Mouse (Mus musculus): ENCODE data around the gene Als2cr12. TPM values are rescaled to one million over a fixed set of nuclear protein-coding genes. Genes with fewer than 3 reads are reported as not detected.
"Not testable (repeated sequence)": the region's sequence is repeated elsewhere in the genome, so short reads cannot be mapped to it uniquely, and the experiment has no call there.

The Als2cr12 gene
- polyA plus RNA-seq (2012; ENCODE audit: insufficient read depth, insufficient read length, missing spikeins): 8.6 and 11.0 TPM in 2 replicates

- not testable (repeated sequence) for H3K4me1 ChIP-seq (ENCODE audit: control insufficient read depth, insufficient read depth, insufficient read length, low read length); H3K4me3 ChIP-seq (ENCODE audit: insufficient read depth, low read depth, low read length); H3K27ac ChIP-seq (replicated peaks; ENCODE audit: low read depth, low read length)
These were observed at the start of gene Als2cr12 for GRCm38 (mm10) chr1:58695810-58696209. Gene Als2cr12 (minus strand): TSS chr1:58695989.

DNA sequence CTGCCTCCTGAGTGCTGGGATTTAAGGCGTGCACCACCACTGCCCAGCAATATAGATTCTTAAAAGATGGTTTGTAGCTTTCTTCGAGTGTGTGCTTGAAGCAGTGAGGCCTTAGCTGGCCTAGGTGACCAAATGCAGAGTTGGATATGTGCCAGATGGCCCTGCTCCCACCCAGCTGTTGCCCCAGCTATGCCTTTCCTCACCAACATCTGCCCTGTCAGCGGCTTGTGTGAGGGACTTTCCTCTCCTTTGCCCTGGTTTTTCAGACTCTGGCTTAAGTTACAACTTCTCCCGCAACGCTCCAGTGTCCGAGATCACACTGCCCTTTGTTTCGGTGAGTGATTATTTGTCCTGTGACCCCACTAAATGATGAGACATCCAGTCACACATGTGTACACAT is 48.9 kb upstream of the Als2cr12 start:
- Histone ChIP-seq H3K4me3 (ENCODE audit: insufficient read depth, low read depth, low read length) (no peak overlapping the region), H3K27ac (replicated peaks; ENCODE audit: low read depth, low read length) (peak overlapping the region; percentile 35), H3K4me1 (ENCODE audit: control insufficient read depth, insufficient read depth, insufficient read length, low read length) (peaks cover 2% of the 10 kb centered on the region; the same call in 1 of the 2 replicates)

- H3K27ac ChIP-seq (replicated peaks; ENCODE audit: low read depth, low read length): peak overlapping the region; percentile 66
- peaks cover 2% of the 10 kb centered on the region; the same call in 1 of the 2 replicates for H3K4me1 ChIP-seq (ENCODE audit: control insufficient read depth, insufficient read depth, insufficient read length, low read length)
- H3K4me3 ChIP-seq (ENCODE audit: insufficient read depth, low read depth, low read length): no peak overlapping the region
These were observed 47.5 kb upstream of the Als2cr12 start for GRCm38 (mm10) chr1:58743252-58743651.

DNA sequence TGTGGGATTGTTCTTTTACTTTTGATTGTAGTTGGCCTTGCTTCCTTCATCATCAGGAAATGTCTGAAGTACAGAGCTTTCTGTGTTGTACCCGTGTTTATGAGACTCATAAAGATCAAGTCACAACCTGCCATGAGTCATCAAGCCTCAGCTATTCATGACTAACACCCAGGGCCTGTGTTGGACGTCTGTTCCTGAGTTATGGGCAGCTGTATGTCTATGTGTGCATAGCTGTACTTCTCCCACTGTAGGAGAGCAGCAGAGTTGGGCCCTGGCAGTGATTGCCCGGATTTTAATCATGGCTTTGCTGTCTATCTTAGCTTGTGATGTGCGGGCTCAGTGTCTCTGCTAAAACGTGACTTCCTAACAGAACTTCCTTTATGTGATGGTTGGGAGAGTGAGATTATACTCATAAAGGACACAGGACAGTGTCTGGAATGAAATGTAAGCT is 46.8 kb upstream of the Als2cr12 start:
- H3K4me3 ChIP-seq (ENCODE audit: insufficient read depth, low read depth, low read length): no peak overlapping the region
- peaks cover 2% of the 10 kb centered on the region; the same call in 1 of the 2 replicates for H3K4me1 ChIP-seq (ENCODE audit: control insufficient read depth, insufficient read depth, insufficient read length, low read length)
- peak overlapping the region; percentile 66 for H3K27ac ChIP-seq (replicated peaks; ENCODE audit: low read depth, low read length)

DNA sequence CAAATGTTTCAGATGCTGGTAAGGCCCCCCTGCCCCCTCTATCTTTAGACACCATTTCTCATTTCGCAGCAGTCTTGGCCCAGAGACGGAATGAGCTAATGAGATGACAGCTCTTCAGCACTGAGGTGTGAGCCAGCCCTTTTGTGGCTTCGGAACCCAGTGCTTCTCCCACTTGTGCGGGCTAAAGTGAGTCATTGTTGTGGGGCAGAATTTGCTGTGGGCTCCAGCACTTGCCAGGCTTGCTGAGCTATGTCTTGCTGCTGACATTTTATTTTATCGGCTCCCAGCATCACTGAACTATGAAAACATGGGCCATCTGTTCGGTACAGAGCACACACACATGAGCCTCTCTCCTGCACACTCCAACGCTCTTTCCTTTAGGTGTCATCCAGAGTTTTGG is 43.7 kb upstream of the Als2cr12 start:
- H3K27ac ChIP-seq (replicated peaks; ENCODE audit: low read depth, low read length): no peak overlapping the region
- no peak overlapping the region for H3K4me3 ChIP-seq (ENCODE audit: insufficient read depth, low read depth, low read length)
- peaks cover 1% of the 10 kb centered on the region; the same call in 1 of the 2 replicates for H3K4me1 ChIP-seq (ENCODE audit: control insufficient read depth, insufficient read depth, insufficient read length, low read length)

- no peak overlapping the region for H3K4me3 ChIP-seq (ENCODE audit: insufficient read depth, low read depth, low read length)
- no peaks in the 10 kb centered on the region for H3K4me1 ChIP-seq (ENCODE audit: control insufficient read depth, insufficient read depth, insufficient read length, low read length)
- no peak overlapping the region for H3K27ac ChIP-seq (replicated peaks; ENCODE audit: low read depth, low read length)
These were observed 41.2 kb upstream of the Als2cr12 start for GRCm38 (mm10) chr1:58736968-58737367.

GRCm38 (mm10) chr1:58735962-58736361 is 40.2 kb upstream of the Als2cr12 start:
- Histone ChIP-seq H3K4me3 (ENCODE audit: insufficient read depth, low read depth, low read length) (no peak overlapping the region), H3K4me1 (ENCODE audit: control insufficient read depth, insufficient read depth, insufficient read length, low read length) (no peaks in the 10 kb centered on the region), H3K27ac (replicated peaks; ENCODE audit: low read depth, low read length) (no peak overlapping the region)

DNA sequence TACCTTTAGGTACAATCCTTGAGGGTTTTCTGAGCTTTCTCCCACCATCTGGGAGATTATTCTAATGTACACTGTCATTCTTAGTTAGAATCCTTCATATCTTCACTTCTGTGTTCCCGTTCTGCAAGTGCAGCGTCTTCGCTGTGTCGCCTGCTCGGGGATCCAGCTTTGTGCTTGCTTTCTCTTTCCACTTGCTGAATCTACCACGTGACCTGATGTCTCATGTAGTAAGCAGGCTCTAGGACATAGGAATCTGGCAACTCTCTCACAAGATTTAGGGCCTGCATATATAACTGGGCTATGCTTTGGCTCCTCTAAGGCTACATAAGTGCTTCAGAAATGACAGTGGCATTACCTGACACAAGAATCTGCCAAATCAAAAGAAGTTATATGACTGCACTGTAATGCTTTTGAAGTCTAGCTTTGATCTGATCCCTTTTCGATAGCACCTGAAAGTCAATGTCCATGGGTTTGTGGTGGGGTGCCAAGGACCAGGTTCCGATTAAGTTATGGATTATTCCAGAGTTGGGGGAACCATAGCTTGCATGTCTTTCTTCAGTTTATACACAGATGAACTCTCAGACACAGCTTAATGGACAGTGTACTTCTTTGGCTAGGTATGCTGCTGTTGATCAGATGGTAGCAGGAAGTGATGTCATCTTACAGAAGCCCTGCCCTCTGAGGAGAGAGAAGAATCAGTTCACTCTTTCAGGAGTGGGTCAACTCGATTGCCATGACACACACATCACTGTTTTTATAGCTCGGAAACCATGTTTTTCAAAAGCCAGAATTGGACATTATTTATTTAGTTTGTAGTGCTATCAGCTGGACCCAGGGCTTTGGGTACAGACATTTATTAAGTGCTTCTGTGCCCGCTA is 38.5 kb upstream of the Als2cr12 start:
- H3K27ac ChIP-seq (replicated peaks; ENCODE audit: low read depth, low read length): no peak overlapping the region
- 0 out of 2 replicates have a peak, but pooled peaks cover 3% of the 10 kb centered on the region for H3K4me1 ChIP-seq (ENCODE audit: control insufficient read depth, insufficient read depth, insufficient read length, low read length)
- no peak overlapping the region for H3K4me3 ChIP-seq (ENCODE audit: insufficient read depth, low read depth, low read length)

DNA sequence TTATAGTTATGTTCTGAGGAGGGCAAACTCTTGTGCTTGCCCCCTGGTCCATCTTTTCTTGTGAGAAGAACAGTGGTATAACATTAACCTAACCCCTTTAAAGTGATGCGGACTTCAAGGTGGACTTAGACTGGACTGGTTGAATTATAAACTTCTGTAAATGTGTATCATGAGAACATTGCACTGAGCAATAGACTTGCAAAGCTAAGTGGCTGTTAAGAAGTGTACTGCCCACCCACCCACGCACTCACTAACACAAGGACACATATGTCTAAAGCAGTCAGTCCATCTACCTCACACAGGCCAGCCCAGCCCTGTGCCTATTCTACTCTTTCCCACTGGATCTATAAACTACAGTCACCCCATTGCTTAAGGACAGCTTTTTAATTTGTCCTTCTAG is 37.8 kb upstream of the Als2cr12 start:
- Histone ChIP-seq H3K4me3 (ENCODE audit: insufficient read depth, low read depth, low read length) (no peak overlapping the region), H3K4me1 (ENCODE audit: control insufficient read depth, insufficient read depth, insufficient read length, low read length) (0 out of 2 replicates have a peak, but pooled peaks cover 3% of the 10 kb centered on the region), H3K27ac (replicated peaks; ENCODE audit: low read depth, low read length) (no peak overlapping the region)

DNA sequence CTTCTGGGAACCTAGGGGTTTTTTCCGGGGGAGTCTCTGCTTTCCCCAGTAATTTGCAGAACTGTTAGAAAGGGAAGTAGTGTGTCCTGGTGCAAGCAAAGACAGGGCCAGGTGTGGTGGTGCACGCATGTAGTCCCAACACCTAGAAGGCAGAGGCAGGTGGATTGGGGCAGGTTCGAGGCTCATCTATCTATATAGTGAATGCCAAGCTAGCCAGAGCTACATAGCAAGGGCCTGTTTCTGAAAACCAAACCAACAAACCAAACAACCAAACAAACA is 32.7 kb upstream of the Als2cr12 start:
- peak overlapping the region; percentile 96; the same call in 1 of the 2 replicates for H3K27ac ChIP-seq (replicated peaks; ENCODE audit: low read depth, low read length)
- H3K4me3 ChIP-seq (ENCODE audit: insufficient read depth, low read depth, low read length): no peak overlapping the region

GRCm38 (mm10) chr1:58727747-58728589 is 32.2 kb upstream of the Als2cr12 start:
- Histone ChIP-seq H3K4me1 (ENCODE audit: control insufficient read depth, insufficient read depth, insufficient read length, low read length) (peaks cover 32% of the 10 kb centered on the region), H3K4me3 (ENCODE audit: insufficient read depth, low read depth, low read length) (no peak overlapping the region), H3K27ac (replicated peaks; ENCODE audit: low read depth, low read length) (peak overlapping the region; percentile 96)

More for the DNA sequence above, 32.7 kb upstream of the Als2cr12 start:
- H3K4me1 ChIP-seq (ENCODE audit: control insufficient read depth, insufficient read depth, insufficient read length, low read length): peaks cover 27% of the 10 kb centered on the region

GRCm38 (mm10) chr1:58727019-58727746 is 31.4 kb upstream of the Als2cr12 start:
- Histone ChIP-seq H3K27ac (replicated peaks; ENCODE audit: low read depth, low read length) (peak overlapping the region; percentile 96), H3K4me3 (ENCODE audit: insufficient read depth, low read depth, low read length) (no peak overlapping the region), H3K4me1 (ENCODE audit: control insufficient read depth, insufficient read depth, insufficient read length, low read length) (peaks cover 36% of the 10 kb centered on the region)

DNA sequence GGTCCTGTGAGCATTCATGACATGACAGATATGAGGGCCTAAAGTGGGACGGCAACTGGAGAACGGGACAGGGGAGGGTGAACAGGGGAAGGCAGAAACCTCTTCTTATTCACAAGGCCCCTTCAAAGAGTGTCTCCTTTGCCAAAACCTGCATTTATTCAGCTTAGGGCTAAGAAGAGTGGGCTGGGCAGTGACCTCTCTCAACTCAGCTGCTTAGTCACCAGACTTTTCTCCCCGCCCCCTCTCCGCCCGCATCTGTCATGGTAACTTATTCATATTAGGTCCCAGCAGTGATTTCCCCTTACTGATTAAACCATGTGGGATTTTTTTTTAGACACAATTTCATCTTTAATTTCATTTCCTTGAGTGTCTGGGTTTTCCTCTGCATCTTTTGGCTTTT is 30.0 kb upstream of the Als2cr12 start:
- peaks cover 44% of the 10 kb centered on the region for H3K4me1 ChIP-seq (ENCODE audit: control insufficient read depth, insufficient read depth, insufficient read length, low read length)
- no peak overlapping the region for H3K4me3 ChIP-seq (ENCODE audit: insufficient read depth, low read depth, low read length)
- peak overlapping the region; percentile 92 for H3K27ac ChIP-seq (replicated peaks; ENCODE audit: low read depth, low read length)

DNA sequence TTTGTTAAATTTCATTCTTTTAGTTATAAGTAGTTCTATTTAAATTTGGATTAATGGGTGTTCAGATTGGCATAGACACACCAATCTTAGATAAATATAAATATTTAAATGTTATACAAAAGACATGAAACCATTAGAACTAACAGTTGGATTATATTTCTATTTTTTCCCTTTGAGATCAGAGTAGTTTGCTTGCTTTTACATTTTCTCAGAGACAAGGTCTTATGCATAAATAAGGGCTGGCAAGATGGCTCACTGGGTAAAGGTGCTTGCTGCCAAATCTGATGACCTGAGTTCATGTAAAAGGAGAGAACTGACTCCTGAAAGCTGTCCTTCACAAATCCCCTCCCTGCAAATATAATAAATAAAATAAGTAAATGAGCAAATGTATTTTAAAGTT is 29.3 kb upstream of the Als2cr12 start:
- Histone ChIP-seq H3K27ac (replicated peaks; ENCODE audit: low read depth, low read length) (no peak overlapping the region), H3K4me1 (ENCODE audit: control insufficient read depth, insufficient read depth, insufficient read length, low read length) (peaks cover 46% of the 10 kb centered on the region), H3K4me3 (ENCODE audit: insufficient read depth, low read depth, low read length) (no peak overlapping the region)

GRCm38 (mm10) chr1:58724533-58724932 is 28.7 kb upstream of the Als2cr12 start:
- Histone ChIP-seq H3K27ac (replicated peaks; ENCODE audit: low read depth, low read length) (no peak overlapping the region), H3K4me3 (ENCODE audit: insufficient read depth, low read depth, low read length) (no peak overlapping the region), H3K4me1 (ENCODE audit: control insufficient read depth, insufficient read depth, insufficient read length, low read length) (peaks cover 47% of the 10 kb centered on the region)
